Mouse (Mus musculus) macrophage (primary cell): ENCODE data around the gene Hist1h2ae. TPM values are rescaled to one million over a fixed set of nuclear protein-coding genes. Genes with fewer than 3 reads are reported as not detected.
A peak's percentile ranks its signal among the peaks of the same experiment; 100 is the strongest.

ENCODE experiments used
- H3K27ac ChIP-seq: fragments of 350-480 bp; formaldehyde crosslinking; 2 replicates; pipeline ENCODE4 v1.9.0; 2021
- H3K36me3 ChIP-seq: fragments of 350-480 bp; formaldehyde crosslinking; 2 replicates; pipeline ENCODE4 v1.9.0; 2021; ENCODE audit errors: inconsistent target
- H3K4me3 ChIP-seq: fragments of 350-480 bp; formaldehyde crosslinking; 2 replicates; pipeline ENCODE4 v1.9.0; 2021; ENCODE audit errors: inconsistent target
- H3K79me2 ChIP-seq: fragments of 350-480 bp; formaldehyde crosslinking; 2 replicates; pipeline ENCODE4 v1.9.0; 2021; ENCODE audit errors: inconsistent target
- WGBS: methylation state at CpG from one replicate; pipeline ENCODE4 v1.1.7; 2026; ENCODE audit warnings: inconsistent platforms; ENCODE audit not compliant: missing documents; 5-methylcytosine and 5-hydroxymethylcytosine counted together
- polyA plus RNA-seq: library from polyadenylated mRNA; stranded (reverse); fragments of 250-400 nt; gene quantifications from 3 replicates; pipeline ENCODE4 v1.2.4, GENCODE M21; 2018; ENCODE audit warnings: inconsistent platforms
- total RNA-seq, 78 experiments: library from RNA; depleted of rRNA; stranded (reverse); fragments of 250-400 nt; gene quantifications; 1 replicate in 9 of 78; 2 replicates in 24 of 78; 3 replicates in 43 of 78; 4 replicates in 2 of 78; pipeline ENCODE4 v1.2.4; 2018; ENCODE audit warnings: inconsistent platforms in 56 of 78

Hist1h2ae gene
- total RNA-seq (2018; cell fraction: chromatin; rRNA removed), result 10 to 100 TPM in 1 of 26 experiments, 1 to 10 TPM in 10, not detected in 15; 1.3 to 11.1 (median 3.0) TPM
- total RNA-seq (2018; cell fraction: cytosol; rRNA removed), result 10 to 100 TPM in 10 of 26 experiments, 1 to 10 TPM in 16; 2.5 to 16.9 (median 7.4) TPM
- 10 to 100 TPM in 1 of 26 experiments, 1 to 10 TPM in 19, not detected in 6; 1.4 to 10.2 (median 2.5) TPM for total RNA-seq (2018; cell fraction: nucleus; rRNA removed)
- 0.70 to 2.0 TPM (median 0.90 TPM) in 3 replicates for polyA plus RNA-seq

DNA sequence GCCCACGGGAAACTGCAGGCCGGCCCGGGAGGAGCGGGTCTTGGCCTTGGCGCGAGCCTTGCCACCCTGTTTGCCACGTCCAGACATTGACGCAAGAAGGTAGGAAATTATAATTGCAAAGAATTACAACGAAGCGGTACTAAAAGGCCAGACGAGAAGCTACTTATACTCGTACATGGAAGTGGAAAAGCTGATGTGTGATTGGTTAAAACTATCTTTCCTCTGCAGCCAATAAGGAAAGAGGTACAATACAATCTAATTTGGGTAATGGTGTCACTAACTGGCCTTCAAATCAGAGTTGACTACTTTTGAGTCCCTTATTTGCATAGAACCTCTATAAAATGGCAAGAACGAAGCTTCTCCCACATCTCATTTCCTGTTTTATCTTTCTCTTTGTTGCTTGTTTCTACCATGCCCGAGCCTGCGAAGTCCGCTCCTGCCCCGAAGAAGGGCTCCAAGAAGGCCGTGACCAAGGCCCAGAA lies at the start of gene Hist1h2ae, which contains the start of gene Hist1h2bg:
Gene Hist1h2ae, minus strand, starts transcription at position 199 of the 482 bp plus-strand sequence.
Gene Hist1h2bg, plus strand, starts transcription at position 375 of the 482 bp plus-strand sequence.
- whole genome bisulfite sequencing, result 0% methylated on average over 8 of the region's 18 CpGs
- Histone ChIP-seq H3K36me3 (no peaks in the 10 kb centered on the region), H3K27ac (peak within 1 kb of the TSS; percentile 75), H3K4me3 (peak within 1 kb of the TSS; percentile 41), H3K79me2 (peaks cover 18% of the 10 kb centered on the region; the same call in 1 of the 2 replicates)

DNA sequence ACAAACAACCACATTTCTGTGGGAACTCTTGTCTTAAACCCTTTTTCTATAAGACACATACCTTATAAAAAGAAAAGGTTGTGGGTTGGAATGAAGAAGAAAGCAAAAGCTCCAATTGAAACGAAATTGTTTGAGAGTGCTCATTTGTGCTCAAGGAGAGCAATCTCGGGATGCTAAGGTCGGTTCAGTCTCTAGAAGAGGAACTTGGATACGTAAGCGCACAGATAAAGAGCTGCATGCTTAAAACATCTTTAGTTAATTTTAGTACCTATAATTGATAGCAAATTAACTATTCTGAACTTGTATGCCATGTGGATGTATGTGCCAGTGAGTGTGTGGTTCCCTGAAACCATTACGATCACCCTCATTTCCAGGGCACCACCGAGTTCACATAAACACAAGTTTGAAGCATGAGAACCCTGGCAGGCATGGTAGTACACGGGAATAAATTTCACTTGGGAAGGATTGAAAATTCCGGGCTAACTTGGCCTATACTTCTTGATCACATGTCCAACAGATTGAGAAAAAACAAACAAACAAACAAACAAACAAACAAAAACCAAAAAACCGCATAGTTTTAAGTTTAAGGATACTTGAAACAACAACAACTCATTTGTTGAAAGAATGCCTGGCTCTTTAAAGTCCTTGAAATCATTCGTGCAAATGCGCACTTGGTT lies 49.2 kb upstream of the Hist1h2ae start:
- Histone ChIP-seq H3K27ac (peak overlapping the region; percentile 91), H3K79me2 (no peaks in the 10 kb centered on the region), H3K36me3 (no peaks in the 10 kb centered on the region), H3K4me3 (peak overlapping the region; percentile 71)
- 35% methylated on average over 12 of the region's 12 CpGs for WGBS

DNA sequence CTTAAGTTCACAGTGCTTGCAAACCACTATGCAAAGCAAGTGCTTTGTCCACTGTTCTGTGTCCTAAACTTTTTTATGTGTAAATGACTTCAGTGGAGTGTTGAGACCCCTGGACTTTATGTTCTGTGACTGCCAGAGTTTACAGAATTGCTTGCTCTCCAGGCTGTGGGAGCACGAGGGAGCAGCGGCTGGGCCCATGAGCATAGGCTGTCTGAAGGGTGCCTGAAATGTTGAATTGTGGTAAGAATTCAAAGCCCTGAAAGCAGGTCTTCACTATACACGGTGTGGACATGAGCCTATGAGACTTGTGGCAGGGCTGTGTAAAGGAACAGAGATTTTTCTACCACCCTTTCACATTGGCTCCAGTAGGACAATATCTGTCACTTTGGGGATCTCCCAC lies 40.6 kb upstream of the Hist1h2ae start:
- Histone ChIP-seq H3K27ac (no peak overlapping the region), H3K79me2 (no peaks in the 10 kb centered on the region), H3K4me3 (no peak overlapping the region), H3K36me3 (no peaks in the 10 kb centered on the region)
- 90% methylated on average over 3 of the region's 3 CpGs for WGBS

DNA sequence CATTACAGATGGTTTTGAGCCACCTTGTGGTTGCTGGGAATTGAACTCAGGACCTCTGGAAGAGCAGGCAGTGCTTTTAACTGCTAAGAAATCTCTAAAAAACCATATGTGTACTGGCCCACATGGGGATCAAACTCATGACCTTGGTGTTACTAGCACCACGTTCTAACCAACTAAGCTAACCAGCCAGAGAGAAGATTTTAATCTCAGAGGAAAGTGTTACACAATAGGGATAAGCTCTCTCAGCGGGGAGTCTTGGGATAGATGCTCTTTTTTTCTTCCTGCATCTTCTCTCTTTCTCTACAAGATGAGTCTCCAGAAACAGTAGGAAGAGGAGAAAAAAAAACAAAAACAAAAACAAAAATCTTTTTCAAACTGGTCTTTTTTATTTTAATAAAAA lies 39.4 kb upstream of the Hist1h2ae start:
- Histone ChIP-seq H3K27ac (no peak overlapping the region), H3K79me2 (no peaks in the 10 kb centered on the region), H3K36me3 (no peaks in the 10 kb centered on the region), H3K4me3 (no peak overlapping the region)
- whole genome bisulfite sequencing, result 92% methylated on average over 2 of the region's 2 CpGs

DNA sequence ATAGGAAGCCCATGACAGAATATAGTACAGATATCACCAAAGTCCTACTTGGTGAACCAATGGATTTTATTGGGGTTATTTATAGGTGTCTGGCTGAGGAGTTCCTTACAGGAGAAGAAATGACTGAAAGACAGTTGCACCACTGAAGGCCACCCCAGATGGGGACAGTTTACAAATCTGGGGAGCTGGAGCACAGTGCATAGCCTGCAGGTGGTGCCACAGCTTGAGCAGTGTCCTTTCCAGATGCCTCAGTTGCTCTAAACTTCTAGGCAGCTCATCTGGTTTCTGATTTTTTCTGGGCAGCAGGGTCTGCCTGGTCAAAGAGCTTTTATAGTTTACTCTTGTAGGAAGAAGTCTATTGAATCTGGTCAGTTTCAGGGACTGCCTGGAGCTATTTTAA lies 38.8 kb upstream of the Hist1h2ae start:
- Histone ChIP-seq H3K36me3 (no peaks in the 10 kb centered on the region), H3K79me2 (no peaks in the 10 kb centered on the region), H3K4me3 (no peak overlapping the region), H3K27ac (no peak overlapping the region)

DNA sequence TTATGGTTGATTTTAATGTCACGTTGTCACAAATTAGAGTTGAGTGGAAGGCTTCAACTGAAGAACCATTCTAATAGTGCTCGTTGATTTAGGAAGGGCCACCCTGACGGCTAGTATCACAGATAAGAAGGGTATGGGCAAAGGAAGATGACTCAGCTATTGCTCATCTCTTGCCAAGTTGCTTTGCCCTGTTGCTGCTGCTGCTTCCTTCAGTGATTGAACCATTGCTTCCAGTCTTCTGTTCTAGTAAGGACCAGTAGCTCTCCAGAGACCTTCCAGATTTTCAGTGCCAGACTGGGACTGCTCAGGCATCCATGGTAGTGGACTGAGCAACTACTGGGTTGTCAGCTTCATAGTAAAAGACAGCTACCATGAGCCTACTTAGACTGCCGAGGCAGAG lies 38.2 kb upstream of the Hist1h2ae start:
- no peak overlapping the region for H3K4me3 ChIP-seq
- 64% methylated on average over 4 of the region's 4 CpGs for WGBS
- H3K36me3 ChIP-seq, result no peaks in the 10 kb centered on the region
- H3K79me2 ChIP-seq, result no peaks in the 10 kb centered on the region
- H3K27ac ChIP-seq, result no peak overlapping the region

DNA sequence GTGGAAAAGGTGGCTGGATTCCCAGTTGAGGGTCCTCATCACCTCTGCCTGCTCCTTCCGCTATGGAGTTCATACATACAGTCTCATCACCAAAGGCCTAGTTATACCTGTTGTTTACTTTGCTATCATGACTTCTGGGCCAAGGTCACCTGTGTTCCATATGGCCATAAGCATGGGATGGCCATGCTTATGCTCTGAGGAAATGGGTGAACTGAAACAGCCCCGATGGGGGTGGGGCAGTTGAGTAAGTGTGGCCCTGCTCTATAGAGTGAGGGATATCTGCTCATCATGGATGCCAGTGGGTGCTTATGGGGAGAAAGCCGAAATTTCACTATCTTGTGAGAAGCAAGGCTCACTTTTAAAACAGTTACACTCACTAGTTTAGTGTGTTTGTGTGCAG lies 34.0 kb upstream of the Hist1h2ae start:
- Histone ChIP-seq H3K27ac (no peak overlapping the region), H3K36me3 (no peaks in the 10 kb centered on the region), H3K79me2 (no peaks in the 10 kb centered on the region), H3K4me3 (no peak overlapping the region)
- 97% methylated on average over 3 of the region's 3 CpGs for WGBS

DNA sequence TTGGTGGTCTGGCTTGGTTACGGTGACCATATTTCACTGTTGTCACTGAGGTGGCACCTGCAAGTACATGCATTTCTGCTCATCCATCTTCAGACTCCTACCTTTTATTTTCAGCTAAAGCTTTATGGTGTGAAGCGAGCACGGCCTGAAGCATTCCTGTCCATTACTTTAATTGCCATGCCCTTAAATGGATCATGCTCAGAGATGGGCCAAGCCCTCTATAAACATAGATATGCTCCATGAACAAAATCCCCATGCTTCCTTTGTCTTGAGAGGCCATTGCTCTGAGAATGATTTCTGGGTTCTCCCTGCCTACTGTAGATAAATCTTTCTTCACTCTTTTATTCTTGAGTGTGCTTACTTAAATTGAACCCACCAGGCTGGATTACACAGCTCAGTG lies 33.4 kb upstream of the Hist1h2ae start:
- H3K36me3 ChIP-seq, result no peaks in the 10 kb centered on the region
- no peak overlapping the region for H3K4me3 ChIP-seq
- H3K27ac ChIP-seq, result no peak overlapping the region
- WGBS, result 93% methylated on average over 3 of the region's 3 CpGs
- no peaks in the 10 kb centered on the region for H3K79me2 ChIP-seq

DNA sequence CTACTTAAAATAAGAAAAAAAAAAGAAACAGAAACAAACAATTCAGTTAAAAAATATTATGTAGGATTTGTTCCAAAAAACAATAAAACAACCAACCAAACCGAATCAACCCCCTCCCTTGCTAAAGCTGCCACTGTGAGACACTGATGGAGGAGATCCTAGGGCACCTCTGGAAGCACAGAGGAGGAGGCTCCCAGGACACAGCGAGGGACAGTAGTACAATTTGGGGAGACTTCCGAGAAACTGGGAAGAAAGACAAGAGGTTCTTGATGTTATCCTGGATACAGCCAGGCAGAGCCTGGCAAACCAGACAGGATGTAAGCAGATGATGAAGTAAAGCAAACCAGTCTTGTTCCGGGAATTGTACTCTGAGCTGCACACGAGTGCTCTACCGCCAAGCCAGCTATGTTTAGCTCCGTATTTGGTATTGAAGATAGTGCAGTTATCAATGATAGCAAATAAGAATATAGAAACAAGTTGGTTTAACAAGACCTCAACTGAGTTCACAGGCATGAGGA lies 32.2 kb upstream of the Hist1h2ae start:
- 83% methylated on average over 7 of the region's 7 CpGs for WGBS
- no peak overlapping the region for H3K27ac ChIP-seq

DNA sequence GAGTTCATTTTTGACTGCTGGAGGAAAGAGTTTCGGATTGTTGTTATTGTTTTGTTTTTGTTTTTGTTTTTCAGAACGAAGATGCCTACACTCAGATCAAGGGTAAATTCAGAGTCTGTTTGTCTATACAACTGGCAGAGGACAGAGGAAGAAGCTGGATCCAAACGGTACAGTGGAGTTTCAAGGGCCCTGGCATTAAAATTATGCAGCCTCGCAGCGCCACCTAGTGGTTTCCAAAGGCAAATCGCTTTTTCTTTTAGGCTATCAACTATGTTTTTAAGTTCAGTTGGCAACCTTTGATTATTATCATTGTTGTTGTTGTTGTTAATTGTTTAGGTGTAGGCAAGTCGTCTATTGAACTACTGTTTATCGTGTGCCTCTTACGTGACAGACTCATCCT lies 26.9 kb upstream of the Hist1h2ae start:
- no peaks in the 10 kb centered on the region for H3K79me2 ChIP-seq
- no peak overlapping the region for H3K27ac ChIP-seq
- no peak overlapping the region for H3K4me3 ChIP-seq
- WGBS, result 9% methylated on average over 9 of the region's 9 CpGs
- H3K36me3 ChIP-seq, result no peaks in the 10 kb centered on the region

More for the DNA sequence above, 32.2 kb upstream of the Hist1h2ae start:
- Histone ChIP-seq H3K79me2 (no peaks in the 10 kb centered on the region), H3K4me3 (no peak overlapping the region), H3K36me3 (no peaks in the 10 kb centered on the region)

DNA sequence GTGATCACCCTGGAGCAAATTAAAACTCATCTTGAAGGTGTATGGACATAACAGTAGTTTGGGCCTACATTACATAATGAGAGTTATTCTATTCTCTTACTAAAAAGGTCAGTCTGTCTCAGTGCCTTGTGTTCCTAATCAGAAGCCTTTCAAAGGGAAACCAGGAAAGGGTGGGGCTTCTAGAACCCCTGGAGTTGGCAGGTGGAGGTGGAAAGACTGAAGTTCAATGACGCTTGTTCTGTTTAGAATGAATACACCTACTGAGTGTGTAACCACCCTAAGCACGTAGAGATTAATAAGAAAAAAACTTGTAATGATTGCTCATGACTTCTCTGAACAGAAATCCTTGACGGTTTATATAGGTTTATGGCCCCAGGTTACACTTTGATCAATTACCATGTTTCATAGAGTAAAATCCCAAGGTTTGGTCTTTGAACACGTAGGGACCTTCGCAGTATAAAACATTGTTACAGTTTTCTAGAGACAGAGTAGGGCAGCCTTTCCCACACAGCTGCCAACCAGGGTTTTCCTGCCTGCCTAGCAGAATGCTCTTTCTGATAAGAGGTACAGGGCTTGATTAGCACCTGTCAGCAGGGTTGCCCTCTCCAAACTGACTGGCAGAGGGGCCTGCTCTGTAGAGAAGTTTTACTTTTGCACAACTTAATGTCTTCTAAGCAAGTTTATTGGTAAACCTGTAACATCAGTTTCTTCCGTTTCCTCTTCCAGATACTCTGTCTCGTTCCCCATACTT lies 24.8 kb upstream of the Hist1h2ae start:
- no peak overlapping the region for H3K4me3 ChIP-seq
- no peak overlapping the region for H3K27ac ChIP-seq
- no peaks in the 10 kb centered on the region for H3K79me2 ChIP-seq
- H3K36me3 ChIP-seq, result no peaks in the 10 kb centered on the region
- 95% methylated on average over 7 of the region's 7 CpGs for WGBS

DNA sequence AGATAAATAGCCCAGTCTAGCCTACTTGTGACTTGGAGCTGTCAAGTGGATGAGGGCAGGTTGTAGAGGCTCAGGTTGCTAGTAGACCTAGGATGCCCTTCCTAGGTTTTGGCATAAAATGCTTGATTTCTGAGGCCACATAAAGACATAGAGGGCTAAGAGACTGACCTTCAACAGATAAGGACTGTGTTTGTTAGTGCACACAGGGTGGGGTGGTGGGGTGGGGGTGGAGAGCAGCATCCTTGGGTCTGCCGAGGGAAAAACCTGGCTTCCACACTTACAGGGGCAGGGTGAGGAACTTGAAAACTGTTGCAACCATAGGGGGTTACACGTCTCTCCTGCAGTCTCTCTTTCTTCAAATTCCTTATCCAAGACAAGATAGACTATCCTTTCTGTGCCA lies 24.2 kb upstream of the Hist1h2ae start:
- 79% methylated on average over 2 of the region's 2 CpGs for WGBS
- H3K27ac ChIP-seq, result no peak overlapping the region
- H3K36me3 ChIP-seq, result no peaks in the 10 kb centered on the region
- H3K4me3 ChIP-seq, result no peak overlapping the region
- no peaks in the 10 kb centered on the region for H3K79me2 ChIP-seq

DNA sequence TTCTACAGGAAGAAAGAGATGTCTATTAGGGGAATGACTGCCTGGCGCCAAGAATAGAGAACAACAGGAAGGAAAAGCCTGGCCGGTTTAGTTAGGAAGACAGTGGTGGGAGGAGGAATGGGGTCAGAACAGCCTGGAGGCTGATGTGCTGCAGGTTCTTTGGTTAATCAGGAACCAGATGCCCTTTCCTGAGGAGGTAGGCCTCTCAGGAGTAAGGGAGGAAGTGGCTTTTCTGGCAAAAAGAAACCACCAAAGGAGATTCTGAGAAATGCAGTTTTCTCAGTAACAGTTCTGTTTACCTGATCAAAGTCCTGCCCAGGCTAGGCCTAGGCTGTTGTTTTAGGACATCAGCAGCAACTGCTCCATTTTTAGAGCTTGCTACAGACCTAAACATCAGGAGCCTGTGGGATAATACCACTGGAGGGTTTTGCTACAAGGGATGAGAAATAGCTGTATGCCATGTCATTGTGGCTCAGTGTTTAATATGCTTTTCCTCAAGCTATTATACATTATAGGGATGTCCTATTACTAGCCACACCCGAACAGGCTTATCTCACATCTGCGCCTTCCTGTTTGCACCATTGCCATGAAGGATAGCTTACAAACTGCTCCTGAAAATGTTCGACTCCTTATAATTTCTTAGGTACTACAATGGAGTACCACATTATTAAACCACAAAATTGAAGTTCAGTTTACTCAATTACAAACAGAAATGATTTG lies 22.2 kb upstream of the Hist1h2ae start:
- 33% methylated on average over 5 of the region's 5 CpGs for WGBS
- H3K4me3 ChIP-seq, result no peak overlapping the region
- H3K36me3 ChIP-seq, result no peaks in the 10 kb centered on the region
- no peaks in the 10 kb centered on the region for H3K79me2 ChIP-seq
- H3K27ac ChIP-seq, result no peak overlapping the region

DNA sequence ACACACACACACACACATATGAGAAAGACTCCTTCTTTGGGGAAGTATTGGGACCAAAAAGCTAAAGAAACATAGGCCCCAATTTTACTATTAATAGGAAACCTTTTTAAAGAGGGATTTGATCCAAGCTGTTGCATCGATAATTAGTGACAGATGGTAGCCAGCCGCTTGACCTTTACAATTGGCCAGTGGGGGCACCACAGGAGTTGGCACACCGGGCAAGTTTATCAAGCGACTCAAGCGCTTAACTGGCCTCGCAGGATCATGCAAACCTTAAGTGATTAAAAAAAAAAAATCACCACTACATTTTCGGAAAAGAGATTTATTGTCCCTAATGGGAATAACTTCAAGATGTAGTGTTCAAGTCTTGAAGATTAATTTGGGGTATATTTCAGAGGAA lies 21.6 kb upstream of the Hist1h2ae start:
- no peak overlapping the region for H3K4me3 ChIP-seq
- no peaks in the 10 kb centered on the region for H3K36me3 ChIP-seq
- H3K27ac ChIP-seq, result no peak overlapping the region
- 83% methylated on average over 7 of the region's 7 CpGs for WGBS
- H3K79me2 ChIP-seq, result no peaks in the 10 kb centered on the region
